Mouse (Mus musculus) neural tube, embryonic 12.5 days (tissue): ENCODE data around the gene Gm3488. TPM values are rescaled to one million over a fixed set of nuclear protein-coding genes. Genes with fewer than 3 reads are reported as not detected.
"Not testable (repeated sequence)": the region's sequence is repeated elsewhere in the genome, so short reads cannot be mapped to it uniquely, and the experiment has no call there.

Experiments used
- ATAC-seq: fragments of 200-750 bp; cut with Nextera tagmentation; 2 replicates; pipeline ENCODE4 v1.8.0; 2017; ENCODE audit warnings: low read depth, mild to moderate bottlenecking, moderate TSS enrichment, moderate library complexity; ENCODE audit not compliant: low FRiP score
- H3K27ac ChIP-seq: fragments of 300-500 bp; sonication (generic); 2 replicates; pipeline ENCODE4 v1.5.1; 2016
- H3K27me3 ChIP-seq: fragments of 300-500 bp; sonication (generic); replicated peaks from 2 replicates; pipeline ENCODE4 v1.6.1; 2016; ENCODE audit warnings: mild to moderate bottlenecking
- H3K36me3 ChIP-seq: fragments of 300-500 bp; sonication (generic); 2 replicates; pipeline ENCODE4 v1.6.1; 2016; ENCODE audit warnings: mild to moderate bottlenecking
- H3K4me1 ChIP-seq: fragments of 300-500 bp; sonication (generic); 2 replicates; pipeline ENCODE4 v1.6.1; 2016
- H3K4me2 ChIP-seq: fragments of 300-500 bp; sonication (generic); replicated peaks from 2 replicates; pipeline ENCODE4 v1.6.1; 2016; ENCODE audit warnings: mild to moderate bottlenecking
- H3K4me3 ChIP-seq: fragments of 300-500 bp; sonication (generic); 2 replicates; pipeline ENCODE4 v1.5.1; 2016
- H3K9ac ChIP-seq: fragments of 300-500 bp; sonication (generic); 2 replicates; pipeline ENCODE4 v1.6.1; 2016; ENCODE audit warnings: mild to moderate bottlenecking
- H3K9me3 ChIP-seq: fragments of 300-500 bp; sonication (generic); 2 replicates; pipeline ENCODE4 v1.6.1; 2016; ENCODE audit warnings: mild to moderate bottlenecking
- WGBS: fragments of 180-500 bp; shearing (Covaris S2); methylation state at CpG from one replicate; pipeline ENCODE4 v1.1.7; 2016; 5-methylcytosine and 5-hydroxymethylcytosine counted together
- polyA plus RNA-seq: library from polyadenylated mRNA; unstranded; fragments of >200 nt; fragmentation: Nextera tagmentation; extraction: Ambion mirVana; gene quantifications from 2 replicates; pipeline ENCODE4 v1.2.1, GENCODE M21; 2016

Gene Gm3488
- 4.7 and 5.2 TPM in 2 replicates for polyA plus RNA-seq

GRCm38 (mm10) chr14:5501374-5501773 lies at the start of gene Gm3488:
Gene Gm3488 (plus strand): TSS chr14:5501674.
- not testable (repeated sequence) for H3K4me1 ChIP-seq, H3K9me3 ChIP-seq, H3K9ac ChIP-seq, H3K36me3 ChIP-seq, H3K27ac ChIP-seq, H3K27me3 ChIP-seq, ATAC-seq, H3K4me3 ChIP-seq, H3K4me2 ChIP-seq
- WGBS = no CpG with 5 or more reads among the region's 35 CpGs

- H3K4me3 ChIP-seq, H3K9me3 ChIP-seq, H3K4me2 ChIP-seq, H3K9ac ChIP-seq, H3K27me3 ChIP-seq, H3K27ac ChIP-seq, H3K4me1 ChIP-seq, H3K36me3 ChIP-seq, ATAC-seq: not testable (repeated sequence)
- no CpG with 5 or more reads among the region's 3 CpGs for WGBS
Observed at GRCm38 (mm10) chr14:5455367-5455766, 46.1 kb upstream of the Gm3488 start, which contains the start of gene Gm3194. Gene Gm3194 (minus strand): TSS chr14:5455467.

DNA sequence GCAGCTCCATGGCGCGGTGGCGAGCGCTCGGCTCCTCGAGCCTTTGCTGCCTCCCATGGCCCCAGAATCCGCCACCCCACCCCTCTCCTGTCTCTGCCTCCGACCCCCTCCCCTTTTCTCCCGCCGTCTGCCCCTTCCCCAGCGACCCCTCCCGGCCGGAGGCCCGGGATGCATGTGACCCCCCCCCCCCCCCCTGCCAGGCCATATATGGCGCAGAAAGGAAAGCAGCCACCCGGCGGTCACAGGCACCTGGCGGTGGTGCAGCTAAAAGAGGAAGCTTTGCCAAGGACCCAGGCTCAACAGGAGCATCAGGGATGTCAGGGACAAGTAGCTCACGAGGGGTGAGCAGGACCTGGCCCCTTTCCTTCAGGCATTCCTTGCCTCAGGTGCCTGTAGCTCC lies 41.0 kb upstream of the Gm3488 start:
- not testable (repeated sequence) for H3K36me3 ChIP-seq, H3K4me1 ChIP-seq, H3K9me3 ChIP-seq, H3K9ac ChIP-seq, H3K27ac ChIP-seq, H3K4me3 ChIP-seq, H3K27me3 ChIP-seq, H3K4me2 ChIP-seq
- WGBS = no CpG with 5 or more reads among the region's 19 CpGs
- 0 out of 2 replicates have a peak, but pooled peaks have one; percentile 74 for ATAC-seq

GRCm38 (mm10) chr14:5477730-5478129 lies 23.7 kb upstream of the Gm3488 start, which contains the start of gene Gm8246:
Gene Gm8246 (minus strand): TSS chr14:5477830.
- not testable (repeated sequence) for H3K9ac ChIP-seq, H3K36me3 ChIP-seq, H3K9me3 ChIP-seq, H3K27ac ChIP-seq, H3K4me1 ChIP-seq, H3K27me3 ChIP-seq, H3K4me3 ChIP-seq, H3K4me2 ChIP-seq, ATAC-seq
- no CpG with 5 or more reads among the region's 3 CpGs for WGBS

DNA sequence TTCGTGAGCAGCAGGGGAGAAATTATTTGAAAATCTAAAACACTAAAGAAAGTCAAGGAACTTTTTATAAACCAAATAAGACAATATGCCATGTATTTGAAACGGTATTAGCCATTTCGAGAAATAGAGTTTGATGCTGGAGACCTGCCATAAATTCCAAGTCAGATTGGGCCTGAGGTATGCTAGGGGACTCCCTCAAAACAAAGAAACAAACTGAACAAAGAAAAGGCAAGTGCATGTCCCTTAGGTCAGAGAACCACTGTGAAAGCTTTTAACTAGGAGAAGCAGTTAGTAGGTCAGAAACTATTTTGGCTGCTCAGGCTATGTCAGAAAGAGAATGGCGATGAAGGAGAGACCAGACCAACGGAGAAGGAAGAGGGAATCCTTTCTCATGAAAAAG lies 17.6 kb upstream of the Gm3488 start, which contains the start of gene Gm3187:
Gene Gm3187 (plus strand): TSS at position 301 of the 400 bp plus-strand sequence.
- not testable (repeated sequence) for H3K27ac ChIP-seq, H3K27me3 ChIP-seq, H3K4me1 ChIP-seq, H3K4me2 ChIP-seq, ATAC-seq, H3K9ac ChIP-seq, H3K9me3 ChIP-seq, H3K4me3 ChIP-seq, H3K36me3 ChIP-seq
- WGBS = 82% methylated on average over 5 of the region's 5 CpGs

GRCm38 (mm10) chr14:5538196-5538595 lies 36.7 kb downstream of the Gm3488 start, which contains the start of gene Gm3532:
Gene Gm3532 (plus strand): TSS chr14:5538496.
- ATAC-seq, H3K4me3 ChIP-seq, H3K36me3 ChIP-seq, H3K9me3 ChIP-seq, H3K9ac ChIP-seq, H3K27ac ChIP-seq, H3K4me1 ChIP-seq, H3K4me2 ChIP-seq, H3K27me3 ChIP-seq: not testable (repeated sequence)
- no CpG with 5 or more reads among the region's 2 CpGs for WGBS

Other genes with a start within 250 kb of the Gm3488 start
- gene Gm3526, start 241.1 kb upstream of the Gm3488 start, polyA plus RNA-seq = not detected in 2 replicates
- gene Gm3542, start 166.7 kb upstream of the Gm3488 start, polyA plus RNA-seq = not detected in 2 replicates
- gene Gm3500, start 112.6 kb upstream of the Gm3488 start, polyA plus RNA-seq = 0.32 TPM in 1 of 2 replicates, not detected in the other
- 1.1 and 1.2 TPM in 2 replicates for gene Gm3194, start 46.2 kb upstream of the Gm3488 start, polyA plus RNA-seq
- not detected in 2 replicates for gene Gm8246, start 23.8 kb upstream of the Gm3488 start, polyA plus RNA-seq
- gene Gm3187, start 17.5 kb upstream of the Gm3488 start, polyA plus RNA-seq = not detected in 2 replicates
- gene Gm3532, start 36.8 kb downstream of the Gm3488 start, polyA plus RNA-seq = not detected in 2 replicates
- gene Gm8265, start 131.4 kb downstream of the Gm3488 start, polyA plus RNA-seq = not detected in 2 replicates
- not detected in 2 replicates for gene Gm9603, start 185.8 kb downstream of the Gm3488 start, polyA plus RNA-seq
- 0.23 TPM in 1 of 2 replicates, not detected in the other for gene Gm3373, start 239.9 kb downstream of the Gm3488 start, polyA plus RNA-seq